Mouse (Mus musculus) c-Kit-positive CD71-positive TER-119-negative erythroid progenitor cells, embryonic 14.5 days (primary cell): ENCODE measurements at regions not wholly inside any gene's neighbourhood (a gene's known extent, or its start where the extent isn't known, plus 50 kb on each side); places are given as distances from the start of the nearest gene placed in this dataset.
"Not testable (repeated sequence)": the region's sequence is repeated elsewhere in the genome, so short reads cannot be mapped to it uniquely, and the experiment has no call there.

ENCODE experiments used
- DNase-seq: peaks from one replicate; pipeline ENCODE4 v3.0.0-alpha.2; 2013; ENCODE audit warnings: low read depth

- DNase-seq: no peak
Observed at GRCm38 (mm10) chr1:73644394-73644793, 479.9 kb downstream of the Tns1 start.

DNA sequence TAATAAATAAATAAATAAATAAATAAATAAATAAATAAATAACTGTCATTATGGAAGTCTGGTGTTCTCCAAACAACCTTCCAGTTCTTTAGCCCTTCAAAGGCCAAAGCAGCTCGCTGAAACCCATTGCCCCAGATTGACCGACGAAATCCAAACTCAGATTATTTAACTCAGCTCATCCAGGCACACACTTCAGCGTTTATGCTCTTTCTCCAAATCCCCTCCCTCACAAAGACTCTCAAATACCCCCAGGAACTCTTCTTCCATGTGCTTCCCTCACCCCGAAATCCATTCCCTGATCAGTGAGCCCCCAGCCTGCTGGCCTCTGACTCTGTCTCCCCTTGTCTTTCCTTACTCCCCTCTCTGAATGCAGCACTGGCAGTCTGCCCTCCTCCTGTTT is 480.8 kb downstream of the Tns1 start:
- no peak for DNase-seq

DNA sequence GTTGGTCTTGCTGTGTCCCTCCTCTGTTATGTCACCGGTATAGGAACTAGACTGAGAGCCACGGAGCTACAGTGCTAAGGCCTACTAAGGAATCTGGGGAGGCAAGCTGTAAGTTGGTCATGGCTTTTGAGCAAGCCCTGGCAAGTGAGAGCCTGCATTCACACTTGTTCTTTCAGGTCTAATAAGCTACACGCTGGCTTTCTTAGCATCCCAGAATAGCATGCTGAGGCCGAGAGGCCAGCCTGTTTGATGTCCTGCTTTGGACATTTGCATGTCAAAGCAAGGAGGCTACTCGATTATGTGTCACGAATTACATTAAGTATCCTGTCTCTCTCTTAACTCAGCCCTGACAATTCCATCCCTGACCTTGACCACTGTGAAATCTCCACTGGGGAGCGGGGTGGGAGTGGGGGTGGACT is 481.5 kb downstream of the Tns1 start:
- no peak for DNase-seq

- DNase-seq: no peak
Observed at GRCm38 (mm10) chr1:73641456-73641855, 482.8 kb downstream of the Tns1 start.

GRCm38 (mm10) chr1:73640726-73641451 is 483.4 kb downstream of the Tns1 start:
- DNase-seq: no peak

DNA sequence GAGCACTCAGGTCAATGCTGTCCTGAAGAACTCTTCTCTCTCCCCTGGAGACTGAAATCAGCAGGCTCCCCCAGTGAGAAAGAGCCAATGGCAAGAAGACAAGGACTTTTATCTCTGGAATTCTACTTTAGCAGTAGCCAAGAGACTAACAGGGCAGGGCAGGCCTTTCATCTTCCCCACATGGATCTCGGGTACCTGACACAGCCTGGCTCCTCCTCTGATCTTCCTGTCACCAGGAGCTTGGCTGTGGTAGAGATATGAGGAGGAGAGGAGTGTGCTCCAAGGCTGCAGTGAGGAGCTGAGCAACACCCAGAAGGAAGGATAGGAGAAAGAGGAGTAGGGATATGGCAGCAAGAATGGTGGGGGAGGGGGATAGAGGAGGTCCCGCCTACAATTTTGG is 488.5 kb downstream of the Tns1 start:
- no peak for DNase-seq

DNA sequence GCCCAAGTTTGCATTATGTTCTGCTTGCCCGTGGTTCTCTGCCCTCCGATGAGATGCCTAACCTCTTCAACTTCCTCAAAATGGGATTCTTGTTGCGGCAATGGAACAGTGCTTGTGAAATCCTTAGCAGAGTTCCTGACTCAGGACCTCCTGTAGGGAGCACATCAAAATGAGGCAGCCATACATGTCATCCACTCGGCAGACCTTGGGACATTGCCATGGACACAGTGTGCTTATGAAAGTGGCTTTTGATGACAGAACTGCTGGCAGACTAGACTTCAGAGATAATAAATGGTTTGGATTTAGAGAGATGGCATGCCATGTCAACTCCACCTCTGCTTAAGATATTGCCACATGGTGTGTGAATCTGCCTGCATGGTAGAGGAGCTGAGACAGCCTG is 489.4 kb downstream of the Tns1 start:
- no peak for DNase-seq

GRCm38 (mm10) chr1:73633071-73633470 is 491.2 kb downstream of the Tns1 start:
- DNase-seq: no peak

GRCm38 (mm10) chr1:73630363-73630762 is 493.9 kb downstream of the Tns1 start:
- DNase-seq: no peak

GRCm38 (mm10) chr1:73625365-73625764 is 498.9 kb downstream of the Tns1 start:
- DNase-seq: no peak

- not testable (repeated sequence) for DNase-seq
Observed at GRCm38 (mm10) chr1:73621121-73621520, 503.1 kb downstream of the Tns1 start.

DNA sequence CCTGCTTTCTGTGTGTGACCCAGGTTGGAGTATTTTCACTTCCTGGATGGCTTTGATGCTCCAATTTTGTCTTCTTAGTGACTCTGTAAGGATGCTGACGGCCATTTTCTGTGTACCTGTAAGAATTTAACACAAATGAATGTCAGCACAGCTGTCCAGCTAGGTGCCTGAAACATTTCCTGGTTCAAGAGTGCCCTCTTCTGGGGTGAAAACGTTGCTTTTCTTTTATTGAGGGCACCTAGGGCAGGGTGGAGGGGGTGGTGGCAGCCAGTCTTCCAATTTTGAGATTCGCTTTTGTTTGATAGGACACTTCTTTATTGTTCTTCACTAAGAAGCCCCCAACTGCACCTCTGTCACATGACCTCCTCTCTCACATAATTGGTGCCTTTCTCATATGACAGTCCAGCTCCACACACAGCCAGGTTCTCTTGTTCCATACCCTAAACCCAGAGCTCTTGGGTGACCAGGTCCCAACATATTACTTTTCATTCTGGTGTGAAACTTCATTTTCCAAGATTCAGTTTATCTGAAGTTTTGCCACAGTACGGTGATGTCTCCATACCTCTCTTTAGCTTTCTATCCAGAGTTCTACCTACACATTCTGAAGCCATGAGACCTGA is 505.6 kb downstream of the Tns1 start:
- no peak for DNase-seq

DNA sequence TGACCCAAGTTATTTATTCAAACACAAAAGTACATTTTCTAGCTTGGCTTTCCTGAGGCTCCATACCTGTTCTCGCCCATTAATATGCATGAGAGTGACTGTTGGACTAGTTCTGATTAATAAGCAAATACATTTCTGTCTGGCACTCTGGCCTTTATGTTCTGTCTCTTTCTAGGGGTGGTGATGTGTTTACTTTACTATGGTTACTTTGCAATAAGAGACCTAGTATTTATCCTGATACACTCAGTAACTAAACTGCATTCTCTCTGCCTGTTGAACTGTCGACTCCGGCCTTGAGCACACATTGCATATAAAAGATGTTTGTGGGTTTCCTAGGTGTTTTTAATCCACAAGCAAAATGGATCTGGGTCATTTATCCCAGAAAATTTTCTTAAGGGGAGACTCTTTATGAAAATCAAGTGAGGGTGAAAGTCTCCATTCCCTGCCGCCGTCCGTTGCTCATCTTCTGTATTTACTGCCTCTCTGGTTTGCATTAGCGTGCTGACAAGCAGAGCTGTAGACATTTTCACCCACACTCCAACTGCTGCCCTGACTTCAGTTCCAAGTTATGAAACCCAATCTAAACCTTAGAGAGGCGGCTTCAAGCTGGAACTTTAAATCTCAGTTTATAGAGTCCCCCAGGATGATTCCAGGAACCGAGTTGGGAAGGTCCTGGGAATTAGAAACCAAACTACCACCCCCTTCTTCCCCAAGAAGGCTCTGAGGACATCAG is 530.4 kb downstream of the Tns1 start:
- DNase-seq: no peak

DNA sequence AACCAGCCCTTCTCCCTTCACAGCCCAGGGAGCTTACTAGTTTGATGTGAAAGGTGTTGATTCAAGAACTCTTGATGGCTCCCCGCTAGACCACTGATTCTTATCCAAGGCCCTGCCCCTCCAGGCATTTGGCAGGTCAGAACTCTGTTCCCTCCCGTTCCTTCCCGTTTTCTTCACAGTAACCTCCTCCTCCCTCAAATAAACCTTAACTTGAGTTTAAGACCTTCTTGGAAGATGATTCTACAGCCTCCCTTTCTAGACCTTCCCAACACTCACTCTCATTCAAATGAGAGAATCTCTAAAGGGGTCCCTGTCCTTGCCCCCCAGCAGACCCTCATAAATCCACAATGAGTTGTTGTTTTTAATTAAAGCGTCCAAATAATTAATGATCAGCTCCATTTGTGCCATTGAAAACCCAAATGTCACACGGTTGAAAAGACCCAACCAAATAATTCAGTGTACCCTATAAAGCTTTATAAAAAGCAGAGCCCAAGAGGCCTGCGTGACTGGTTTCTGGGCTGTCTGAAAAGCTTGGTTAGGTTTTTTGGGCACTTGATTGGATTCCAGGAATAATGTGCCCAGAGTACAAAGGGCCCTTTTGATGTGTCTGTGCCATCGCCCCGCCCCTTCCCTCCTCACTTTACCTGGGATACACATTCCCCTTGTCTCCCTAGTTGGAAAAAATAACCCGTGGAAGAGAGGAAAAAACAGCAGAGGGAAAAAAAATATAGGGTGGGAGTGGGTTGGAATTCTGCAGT is 532.7 kb downstream of the Tns1 start:
- DNase-seq: no peak

- DNase-seq: no peak
Observed at GRCm38 (mm10) chr1:73579680-73580079, 544.6 kb downstream of the Tns1 start.

- DNase-seq: no peak
Observed at GRCm38 (mm10) chr1:73577019-73577418, 547.2 kb downstream of the Tns1 start.

GRCm38 (mm10) chr1:73575694-73576093 is 548.6 kb downstream of the Tns1 start:
- DNase-seq: no peak

GRCm38 (mm10) chr1:73570944-73571343 is 553.3 kb downstream of the Tns1 start:
- no peak for DNase-seq

GRCm38 (mm10) chr1:73566770-73567169 is 551.1 kb upstream of the Tnp1 start:
- DNase-seq: no peak

GRCm38 (mm10) chr1:73560594-73560993 is 544.9 kb upstream of the Tnp1 start:
- DNase-seq: no peak

DNA sequence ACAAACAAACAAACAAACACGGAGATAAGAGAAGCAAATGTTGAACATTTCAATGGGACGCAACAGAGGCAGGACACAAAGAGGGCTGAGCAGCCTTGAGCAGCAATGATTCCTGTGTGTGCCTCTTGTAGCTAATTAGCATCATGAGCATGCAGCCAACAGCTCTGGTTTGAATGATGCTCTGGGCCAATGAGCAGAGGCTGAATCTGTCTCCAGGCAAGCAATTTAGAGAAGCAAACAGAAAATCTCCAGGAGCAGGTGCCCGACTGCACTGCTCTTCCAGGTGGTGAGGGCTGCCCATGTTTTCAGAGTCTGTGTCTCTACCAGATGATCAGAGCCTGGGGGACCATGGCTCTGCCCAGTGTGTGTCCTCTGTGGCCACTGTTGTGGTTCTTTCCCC is 532.2 kb upstream of the Tnp1 start:
- no peak for DNase-seq

- no peak for DNase-seq
Observed at GRCm38 (mm10) chr1:73545401-73545800, 529.7 kb upstream of the Tnp1 start.
